Mouse (Mus musculus): ENCODE data around the gene Olfr1291-ps1.

Olfr1291-ps1 gene

DNA sequence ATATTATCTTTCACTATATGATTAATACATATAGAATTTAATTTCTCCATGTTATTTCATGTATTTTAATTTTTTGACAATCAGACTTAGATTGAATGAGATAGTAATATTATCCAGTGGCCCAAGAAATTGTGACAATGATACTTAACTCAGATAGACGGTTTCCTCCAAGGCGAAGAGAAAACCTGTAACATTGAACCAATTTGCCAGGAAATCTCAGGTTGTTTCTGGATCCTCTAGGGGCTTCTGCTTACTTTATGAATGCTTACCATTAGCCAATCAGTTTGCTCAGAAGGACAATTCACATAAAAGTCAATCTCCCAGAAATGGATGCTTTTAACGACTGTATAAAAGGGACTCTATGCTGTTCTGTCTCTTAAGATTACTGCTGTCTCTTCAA is at the start of gene Olfr1291-ps1:
TSS of gene Olfr1291-ps1 (plus strand) at position 301 of the 400 bp plus-strand sequence.
- DNase-seq (ENCODE audit: low read depth, low spot score), result no peak

GRCm38 (mm10) chr2:111448842-111449241 is 48.1 kb upstream of the Olfr1291-ps1 start, which contains the start of gene Olfr1287:
TSS of gene Olfr1287 (plus strand) at chr2:111449142.
- DNase-seq (ENCODE audit: low read depth, low spot score), result no peak

DNA sequence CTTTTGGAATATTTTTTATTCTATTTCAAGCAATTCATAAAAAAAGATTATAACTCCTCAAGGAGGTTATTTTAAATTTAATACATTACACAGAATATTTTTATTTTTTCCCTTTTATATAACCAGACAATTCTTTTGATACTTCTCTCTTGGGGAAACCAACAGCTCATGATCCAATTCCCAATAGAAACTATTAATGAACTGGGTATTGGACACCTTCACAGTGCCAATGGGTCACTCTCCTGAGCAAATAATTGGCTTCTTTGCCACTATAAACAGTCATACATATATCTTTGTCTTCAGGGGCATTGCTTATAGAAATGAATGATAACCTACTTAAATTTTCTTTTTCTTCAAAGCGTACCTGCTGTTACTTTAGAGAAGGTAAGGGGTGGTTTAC is 23.2 kb upstream of the Olfr1291-ps1 start, which contains the start of gene Olfr1288:
TSS of gene Olfr1288 (plus strand) at position 301 of the 400 bp plus-strand sequence.
- no peak for DNase-seq (ENCODE audit: low read depth, low spot score)

- no peak for DNase-seq (ENCODE audit: low read depth, low spot score)
Measured at GRCm38 (mm10) chr2:111480519-111480918, 16.5 kb upstream of the Olfr1291-ps1 start, which contains the start of gene Olfr1289. TSS of gene Olfr1289 (plus strand) at chr2:111480819.

- DNase-seq (ENCODE audit: low read depth, low spot score), result no peak
Measured at GRCm38 (mm10) chr2:111493729-111494128, 3.3 kb upstream of the Olfr1291-ps1 start, which contains the start of gene Olfr1290. TSS of gene Olfr1290 (minus strand) at chr2:111493829.

GRCm38 (mm10) chr2:111517451-111517850 is 20.5 kb downstream of the Olfr1291-ps1 start:
- no peak for DNase-seq (ENCODE audit: low read depth, low spot score)

- DNase-seq (ENCODE audit: low read depth, low spot score), result no peak
Measured at GRCm38 (mm10) chr2:111524903-111525302, 27.9 kb downstream of the Olfr1291-ps1 start, which contains the start of gene Olfr1293-ps. TSS of gene Olfr1293-ps (plus strand) at chr2:111525203.

GRCm38 (mm10) chr2:111540191-111540590 is 43.2 kb downstream of the Olfr1291-ps1 start, which contains the start of gene Olfr1294:
TSS of gene Olfr1294 (minus strand) at chr2:111540291.
- DNase-seq (ENCODE audit: low read depth, low spot score), result no peak

All from A20 (cell line).